Mouse (Mus musculus): ENCODE measurements at regions not wholly inside any gene's neighbourhood (a gene's known extent, or its start where the extent isn't known, plus 50 kb on each side); places are given as distances from the start of the nearest gene placed in this dataset.

DNA sequence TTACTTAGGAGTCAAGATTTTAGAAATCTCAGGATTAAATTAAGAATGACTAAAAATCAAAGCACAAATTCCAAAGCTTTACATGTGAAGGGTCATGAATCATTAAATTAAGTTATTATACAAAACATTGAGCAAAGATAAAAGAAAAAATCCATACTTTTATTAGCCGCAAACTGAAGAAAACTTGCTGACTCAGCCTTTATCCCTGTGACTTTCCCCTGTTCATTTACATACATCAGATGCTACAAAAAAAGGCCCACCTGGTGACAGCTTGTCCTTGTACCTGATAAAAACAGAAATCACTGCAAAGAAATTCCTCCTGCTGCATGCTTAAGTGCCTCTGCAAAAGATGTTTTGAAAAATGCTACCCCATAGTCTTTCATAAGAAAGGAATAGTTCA is 2555.9 kb upstream of the Pcdh20 start:
- intact Hi-C loops (cut with DNase I): no loop called here
- DNase-seq (ENCODE audit: low spot score in 2 of 2): no peak

DNA sequence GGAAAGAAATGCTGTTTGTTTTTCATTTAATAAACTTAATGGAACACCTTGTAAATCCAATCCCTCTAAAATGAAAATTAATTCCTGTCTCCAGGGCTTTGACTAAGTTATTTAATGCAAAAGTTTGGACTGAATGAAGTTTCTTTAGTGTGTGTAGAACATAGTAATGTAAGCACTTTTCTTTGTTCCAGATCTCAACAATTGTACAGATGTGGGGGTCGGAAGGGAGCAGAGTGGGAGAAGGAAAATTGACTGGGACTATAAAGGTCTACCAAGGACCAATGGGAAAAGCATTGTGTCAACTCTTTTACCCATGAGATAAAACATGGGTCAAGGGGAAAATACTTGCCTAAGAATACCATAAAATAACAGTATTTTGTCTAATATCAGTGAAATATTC is 2548.9 kb upstream of the Pcdh20 start:
- intact Hi-C loops (cut with DNase I): no loop called here
- no peak for DNase-seq (ENCODE audit: low spot score in 2 of 2)

DNA sequence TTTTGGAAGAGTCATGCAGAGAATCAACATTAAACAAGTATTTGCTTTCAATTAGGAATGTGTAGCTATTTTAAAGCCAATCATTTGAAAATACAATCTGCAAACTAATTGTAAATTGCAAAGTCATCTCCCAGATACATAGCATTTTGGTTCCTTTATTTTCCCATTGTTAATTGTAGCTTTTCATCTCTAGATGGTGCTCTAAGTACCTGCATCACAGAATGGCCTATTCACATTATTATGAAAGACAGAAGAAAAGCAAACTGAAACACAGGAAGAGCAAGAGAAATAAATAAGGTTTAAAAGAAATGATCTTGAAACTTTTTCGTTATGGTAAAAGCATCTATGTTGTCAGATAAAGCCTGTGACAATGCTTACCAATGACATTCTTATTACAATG is 2543.5 kb upstream of the Pcdh20 start:
- peak in 1 of 2 experiments; percentile 2 for DNase-seq (ENCODE audit: low spot score in 2 of 2)
- intact Hi-C loops (cut with DNase I): no loop called here

Data from left cerebral cortex, postnatal 25 days (tissue).